Mouse (Mus musculus): ENCODE measurements around the gene Uba5.
A peak's percentile ranks its signal among the peaks of the same experiment; 100 is the strongest.

The Uba5 gene

GRCm38 (mm10) chr9:104051028-104051427 is 11.9 kb downstream of the Uba5 start:
- DNase-seq = no peak

GRCm38 (mm10) chr9:104043676-104044075 is 19.3 kb downstream of the Uba5 start:
- DNase-seq = no peak

GRCm38 (mm10) chr9:104040362-104040761 is 22.6 kb downstream of the Uba5 start, which contains the start of gene Gm28305:
Gene Gm28305, plus strand, starts transcription at chr9:104040662.
- DNase-seq = no peak

- no peak for DNase-seq
These were observed 23.2 kb downstream of the Uba5 start for GRCm38 (mm10) chr9:104039742-104040141.

- no peak for DNase-seq
These were observed 23.8 kb downstream of the Uba5 start for GRCm38 (mm10) chr9:104039031-104039695.

GRCm38 (mm10) chr9:104038266-104038665 is 24.7 kb downstream of the Uba5 start:
- no peak for DNase-seq

GRCm38 (mm10) chr9:104035261-104036015 is 27.5 kb downstream of the Uba5 start:
- DNase-seq = peak; percentile 90

- DNase-seq = no peak
These were observed 28.2 kb downstream of the Uba5 start for GRCm38 (mm10) chr9:104034718-104035117.

- DNase-seq = no peak
These were observed 28.7 kb downstream of the Uba5 start for GRCm38 (mm10) chr9:104034231-104034630.

GRCm38 (mm10) chr9:104029861-104030260 is 33.1 kb downstream of the Uba5 start:
- no peak for DNase-seq

- DNase-seq = no peak
These were observed 35.7 kb downstream of the Uba5 start for GRCm38 (mm10) chr9:104027186-104027585.

GRCm38 (mm10) chr9:104021026-104021425 is 41.9 kb downstream of the Uba5 start:
- DNase-seq = no peak

- DNase-seq = no peak
These were observed 48.4 kb downstream of the Uba5 start for GRCm38 (mm10) chr9:104014526-104014925.

- DNase-seq = peak; percentile 92
These were observed 60.0 kb downstream of the Uba5 start for GRCm38 (mm10) chr9:104002913-104003330.

- DNase-seq = peak; percentile 99
These were observed 60.7 kb downstream of the Uba5 start, which contains the start of gene Nphp3 for GRCm38 (mm10) chr9:104001921-104002859. Gene Nphp3, plus strand, starts transcription at chr9:104002544.

- no peak for DNase-seq
These were observed 62.3 kb downstream of the Uba5 start for GRCm38 (mm10) chr9:104000601-104001000.
